Mouse (Mus musculus) MEL (cell line): ENCODE data around the gene Chmp2b. TPM values are rescaled to one million over a fixed set of nuclear protein-coding genes. Genes with fewer than 3 reads are reported as not detected.

ENCODE experiments used
- DNase-seq: peaks from one replicate; pipeline ENCODE4 v3.0.0; 2011; ENCODE audit warnings: low read depth, low spot score
- H3K27ac ChIP-seq: 2 replicates; pipeline ENCODE4 v1.5.1; 2012; ENCODE audit warnings: low read depth, mild to moderate bottlenecking, control low read depth, low read length, moderate library complexity; ENCODE audit not compliant: control insufficient read depth
- H3K27me3 ChIP-seq, 2 experiments: fragments of 150-350 bp in 1 of 2; sonication (generic) in 1 of 2; 2 replicates each; pipeline ENCODE4 v1.6.1; 2012; ENCODE audit warnings: low read length in 2 of 2, mild to moderate bottlenecking in 2 of 2, improper control_type of control experiment in 1 of 2, moderate library complexity in 1 of 2; ENCODE audit not compliant: insufficient read depth in 2 of 2, control insufficient read depth in 1 of 2
- H3K36me3 ChIP-seq, 2 experiments: 2 replicates each; pipeline ENCODE4 v1.6.1; 2012 to 2014; ENCODE audit warnings: low read length in 2 of 2, improper control_type of control experiment in 1 of 2, inconsistent platforms in 1 of 2, mild to moderate bottlenecking in 1 of 2; ENCODE audit not compliant: insufficient read depth in 2 of 2, control insufficient read depth in 1 of 2
- H3K4me1 ChIP-seq, 2 experiments: fragments of 150-350 bp in 1 of 2; sonication (generic) in 1 of 2; 2 replicates each; pipeline ENCODE4 v1.6.1; 2012; ENCODE audit warnings: low read length in 2 of 2, improper control_type of control experiment in 1 of 2, mild to moderate bottlenecking in 1 of 2; ENCODE audit not compliant: insufficient read depth in 2 of 2, control insufficient read depth in 1 of 2
- H3K4me3 ChIP-seq, 2 experiments: fragments of 150-350 bp in 1 of 2; sonication (generic) in 1 of 2; 2 replicates each; pipeline ENCODE4 v1.5.1; 2012; ENCODE audit warnings: low read depth in 2 of 2, low read length in 2 of 2, mild to moderate bottlenecking in 2 of 2, moderate library complexity in 2 of 2, control low read depth in 1 of 2, improper control_type of control experiment in 1 of 2; ENCODE audit not compliant: control insufficient read depth in 1 of 2, insufficient read depth in 1 of 2
- H3K79me2 ChIP-seq: 2 replicates; pipeline ENCODE4 v1.6.1; 2012; ENCODE audit warnings: mild to moderate bottlenecking, low read length, moderate library complexity; ENCODE audit not compliant: control insufficient read depth, poor library complexity, insufficient read depth
- H3K9ac ChIP-seq: 2 replicates; pipeline ENCODE4 v1.6.1; 2012; ENCODE audit warnings: low read depth, mild to moderate bottlenecking, control low read depth, low read length, moderate library complexity; ENCODE audit not compliant: control insufficient read depth, poor library complexity, severe bottlenecking
- H3K9me3 ChIP-seq: fragments of 150-350 bp; sonication (generic); replicated peaks from 2 replicates; pipeline ENCODE4 v1.6.1; 2012; ENCODE audit warnings: mild to moderate bottlenecking, low read length, improper control_type of control experiment, moderate library complexity; ENCODE audit not compliant: insufficient read depth
- BHLHE40 ChIP-seq: IDR thresholded peaks from 2 replicates; pipeline ENCODE4 v1.6.1; 2012; ENCODE audit warnings: low read depth, mild to moderate bottlenecking, inconsistent platforms, low read length, improper control_type of control experiment, borderline replicate concordance
- CTCF ChIP-seq, 3 experiments: IDR thresholded peaks in 2 of 3; conservative IDR thresholded peaks in 1 of 3; 2 replicates each; pipeline ENCODE4 v1.5.1; 2011 to 2012; ENCODE audit warnings: low read length in 3 of 3, low read depth in 2 of 3, mild to moderate bottlenecking in 2 of 3, improper control_type of control experiment in 1 of 3, inconsistent platforms in 1 of 3, mixed read lengths in 1 of 3, moderate library complexity in 1 of 3; ENCODE audit not compliant: control insufficient read depth in 1 of 3, insufficient read depth in 1 of 3, poor library complexity in 1 of 3, severe bottlenecking in 1 of 3
- E2F4 ChIP-seq: IDR thresholded peaks from 2 replicates; pipeline ENCODE4 v1.6.1; 2011; ENCODE audit warnings: low read depth, low read length, improper control_type of control experiment, borderline replicate concordance
- ETS1 ChIP-seq: IDR thresholded peaks from 2 replicates; pipeline ENCODE4 v1.6.1; 2012; ENCODE audit warnings: low read depth, mild to moderate bottlenecking, inconsistent platforms, low read length, improper control_type of control experiment, moderate library complexity
- GABPA ChIP-seq: IDR thresholded peaks from 2 replicates; pipeline ENCODE4 v1.6.1; 2012; ENCODE audit warnings: low read depth, mild to moderate bottlenecking, inconsistent platforms, low read length, improper control_type of control experiment, moderate library complexity
- GATA1 ChIP-seq: IDR thresholded peaks from 2 replicates; pipeline ENCODE4 v1.6.1; 2011; ENCODE audit warnings: low read depth, low read length, improper control_type of control experiment
- MAFK ChIP-seq: IDR thresholded peaks from 2 replicates; pipeline ENCODE4 v1.6.1; 2011; ENCODE audit warnings: low read depth, mild to moderate bottlenecking, low read length, improper control_type of control experiment, borderline replicate concordance
- MAZ ChIP-seq: IDR thresholded peaks from 2 replicates; pipeline ENCODE4 v1.6.1; 2012; ENCODE audit warnings: low read depth, mild to moderate bottlenecking, inconsistent platforms, low read length, improper control_type of control experiment
- MEF2A ChIP-seq: IDR thresholded peaks from 2 replicates; pipeline ENCODE4 v1.6.1; 2014; ENCODE audit warnings: low read depth, mild to moderate bottlenecking, inconsistent platforms, low read length, improper control_type of control experiment; ENCODE audit not compliant: poor library complexity, insufficient replicate concordance, severe bottlenecking; ENCODE audit errors: extremely low read depth
- MXI1 ChIP-seq: IDR thresholded peaks from 2 replicates; pipeline ENCODE4 v1.6.1; 2011; ENCODE audit warnings: mild to moderate bottlenecking, low read depth, low read length, improper control_type of control experiment
- MYB ChIP-seq: IDR thresholded peaks from 2 replicates; pipeline ENCODE4 v1.6.1; 2011; ENCODE audit warnings: mild to moderate bottlenecking, low read depth, low read length, improper control_type of control experiment
- NRF1 ChIP-seq: IDR thresholded peaks from 2 replicates; pipeline ENCODE4 v1.6.1; 2014; ENCODE audit warnings: low read depth, mild to moderate bottlenecking, inconsistent platforms, low read length, improper control_type of control experiment, moderate library complexity; ENCODE audit not compliant: poor library complexity, insufficient read depth, severe bottlenecking
- POLR2A ChIP-seq, 2 experiments: IDR thresholded peaks; 2 replicates each; pipeline ENCODE4 v1.6.1; 2011 to 2012; ENCODE audit warnings: low read length in 2 of 2, mild to moderate bottlenecking in 2 of 2, control low read depth in 1 of 2, improper control_type of control experiment in 1 of 2, low read depth in 1 of 2, moderate library complexity in 1 of 2; ENCODE audit not compliant: control insufficient read depth in 1 of 2, insufficient read depth in 1 of 2, poor library complexity in 1 of 2
- POLR2AphosphoS2 ChIP-seq: IDR thresholded peaks from 2 replicates; pipeline ENCODE4 v1.6.1; 2011; ENCODE audit warnings: low read length, improper control_type of control experiment
- RAD21 ChIP-seq: IDR thresholded peaks from 2 replicates; pipeline ENCODE4 v1.6.1; 2011; ENCODE audit warnings: mild to moderate bottlenecking, low read depth, low read length, improper control_type of control experiment
- SIN3A ChIP-seq: IDR thresholded peaks from 2 replicates; pipeline ENCODE4 v1.6.1; 2012; ENCODE audit warnings: low read length, improper control_type of control experiment, inconsistent platforms
- TAL1 ChIP-seq: IDR thresholded peaks from 2 replicates; pipeline ENCODE4 v1.6.1; 2012; ENCODE audit warnings: mild to moderate bottlenecking, inconsistent platforms, low read length, moderate library complexity, mixed read lengths
- TCF12 ChIP-seq: IDR thresholded peaks from 2 replicates; pipeline ENCODE4 v1.6.1; 2014; ENCODE audit warnings: low read depth, mild to moderate bottlenecking, inconsistent platforms, low read length, improper control_type of control experiment, moderate library complexity
- USF1 ChIP-seq: IDR thresholded peaks from 2 replicates; pipeline ENCODE4 v1.6.1; 2014; ENCODE audit warnings: low read depth, mild to moderate bottlenecking, inconsistent platforms, low read length, improper control_type of control experiment, moderate library complexity
- USF2 ChIP-seq, 2 experiments: IDR thresholded peaks; 2 replicates each; pipeline ENCODE4 v1.6.1; 2011 to 2012; ENCODE audit warnings: improper control_type of control experiment in 2 of 2, low read length in 2 of 2, borderline replicate concordance in 1 of 2, inconsistent platforms in 1 of 2, low read depth in 1 of 2, mild to moderate bottlenecking in 1 of 2; ENCODE audit not compliant: insufficient read depth in 1 of 2
- ZC3H11A ChIP-seq: IDR thresholded peaks from 2 replicates; pipeline ENCODE4 v1.6.1; 2012; ENCODE audit warnings: low read depth, mild to moderate bottlenecking, inconsistent platforms, low read length, improper control_type of control experiment
- ZKSCAN1 ChIP-seq: IDR thresholded peaks from 2 replicates; pipeline ENCODE4 v1.6.1; 2012; ENCODE audit warnings: low read depth, mild to moderate bottlenecking, inconsistent platforms, low read length, improper control_type of control experiment, moderate library complexity
- ZMIZ1 ChIP-seq: IDR thresholded peaks from 2 replicates; pipeline ENCODE4 v1.6.1; 2012; ENCODE audit warnings: low read depth, mild to moderate bottlenecking, inconsistent platforms, low read length, improper control_type of control experiment, moderate library complexity
- polyA plus RNA-seq, 2 experiments: library from polyadenylated mRNA; stranded (reverse) in 1 of 2; unstranded in 1 of 2; fragments of >175 nt in 1 of 2; fragments of >200 nt in 1 of 2; gene quantifications; 2 replicates each; pipeline versions ENCODE4 v1.2.1 to v1.2.4; 2012; ENCODE audit warnings: low replicate concordance in 2 of 2, low read depth in 1 of 2; ENCODE audit not compliant: insufficient read length in 2 of 2, insufficient read depth in 1 of 2, missing spikeins in 1 of 2
- total RNA-seq: library from RNA; depleted of rRNA; stranded (reverse); fragments of 300-350 nt; gene quantifications from 2 replicates; pipeline ENCODE4 v1.2.3, GENCODE M21; 2012

Chmp2b gene
- total and polyA plus RNA-seq, 3 experiments: 18.9 to 114 (median 25.9) TPM

DNA sequence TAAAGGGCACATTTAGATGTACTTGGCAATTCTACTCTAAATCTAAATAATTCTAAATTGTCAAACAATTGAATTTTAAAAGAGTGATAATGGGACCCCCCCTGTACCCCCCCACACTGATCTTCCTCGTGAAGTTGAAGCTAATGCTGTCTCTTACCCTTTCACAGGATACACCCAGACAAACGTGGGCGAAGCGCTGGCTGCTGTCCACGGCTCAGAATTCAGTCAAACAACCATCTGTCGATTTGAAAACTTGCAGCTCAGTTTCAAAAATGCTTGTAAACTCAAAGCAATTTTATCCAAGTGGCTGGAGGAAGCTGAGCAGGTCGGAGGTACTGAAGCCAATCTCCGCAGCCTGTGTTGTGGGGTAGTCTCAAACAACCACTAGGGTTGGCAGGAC lies 30.9 kb downstream of the Chmp2b start:
- no peak overlapping the region for H3K27ac ChIP-seq
- no peak for TF ChIP-seq TCF12
- TF ChIP-seq ETS1: no peak
- TF ChIP-seq CTCF (IDR thresholded peaks at IDR 0.05 in 2 of 3, conservative IDR thresholded peaks at IDR 0.05 in 1 of 3; ENCODE audit: control insufficient read depth in 1 of 3, insufficient read depth in 1 of 3, low read depth in 2 of 3, low read length in 3 of 3, poor library complexity in 1 of 3, severe bottlenecking in 1 of 3): no peak
- no peak for TF ChIP-seq TAL1
- no peak for TF ChIP-seq POLR2AphosphoS2
- no peak for TF ChIP-seq RAD21
- TF ChIP-seq ZKSCAN1: no peak
- TF ChIP-seq MAZ: no peak
- no peak for TF ChIP-seq MYB
- TF ChIP-seq NRF1: no peak
- no peak for TF ChIP-seq USF2 (IDR thresholded peaks at IDR 0.05; ENCODE audit: borderline replicate concordance in 1 of 2, insufficient read depth in 1 of 2, low read depth in 1 of 2, low read length in 2 of 2)
- TF ChIP-seq MXI1: no peak
- TF ChIP-seq BHLHE40: no peak
- TF ChIP-seq ZC3H11A: no peak
- H3K4me3 ChIP-seq: no peak overlapping the region
- no peak overlapping the region for H3K9ac ChIP-seq
- no peaks in the 10 kb centered on the region for H3K36me3 ChIP-seq
- H3K79me2 ChIP-seq: no peaks in the 10 kb centered on the region
- peaks cover 0 to 1% of the 10 kb centered on the region in 2 experiments; a peak in 2 of 4 replicates for H3K27me3 ChIP-seq
- DNase-seq: no peak
- no peaks in the 10 kb centered on the region for H3K4me1 ChIP-seq
- no peaks in the 10 kb centered on the region for H3K9me3 ChIP-seq

- no peak overlapping the region for H3K9ac ChIP-seq
- TF ChIP-seq E2F4 (no peak), MEF2A (no peak), POLR2A (IDR thresholded peaks at IDR 0.05; ENCODE audit: control insufficient read depth in 1 of 2, insufficient read depth in 1 of 2, low read depth in 1 of 2, low read length in 2 of 2, poor library complexity in 1 of 2) (no peak), ETS1 (no peak), ZMIZ1 (no peak), MAZ (no peak), RAD21 (no peak), MYB (no peak), ZC3H11A (no peak), MAFK (no peak), TAL1 (no peak), GABPA (no peak), SIN3A (no peak), USF1 (no peak), POLR2AphosphoS2 (no peak), GATA1 (no peak)
- H3K4me3 ChIP-seq: no peak overlapping the region
- H3K36me3 ChIP-seq: no peaks in the 10 kb centered on the region
- DNase-seq: no peak
- no peak overlapping the region for H3K27ac ChIP-seq
- H3K4me1 ChIP-seq: no peaks in the 10 kb centered on the region
- H3K27me3 ChIP-seq: peaks cover 0 to 1% of the 10 kb centered on the region in 2 experiments; a peak in 2 of 4 replicates
- H3K79me2 ChIP-seq: no peaks in the 10 kb centered on the region
- H3K9me3 ChIP-seq: no peaks in the 10 kb centered on the region
Measured at GRCm38 (mm10) chr16:65529589-65529988, 32.9 kb downstream of the Chmp2b start.
